Mouse (Mus musculus): ENCODE data around the gene Syp. TPM values are rescaled to one million over a fixed set of nuclear protein-coding genes. Genes with fewer than 3 reads are reported as not detected.

Gene Syp
- total RNA-seq (2014; rRNA removed) = 431 and 492 TPM in 2 replicates
- polyA plus RNA-seq (2015; fragmentation: Nextera tagmentation; extraction: Ambion mirVana) = 329 and 360 TPM in 2 replicates

- peak; percentile 85 for ATAC-seq (ENCODE audit: low FRiP score)
- 13% methylated on average over 24 of the region's 42 CpGs for WGBS
- peak; percentile 85 for DNase-seq (ENCODE audit: low spot score)
- no peaks in the 10 kb centered on the region for H3K9me3 ChIP-seq (ENCODE audit: low read length)
- H3K9ac ChIP-seq (replicated peaks; ENCODE audit: low read length, poor library complexity, severe bottlenecking) = peak within 1 kb of the TSS; percentile 80
- H3K4me2 ChIP-seq (ENCODE audit: low read depth, low read length, poor library complexity, severe bottlenecking) = peak within 1 kb of the TSS; percentile 57
- no peaks in the 10 kb centered on the region for H3K27me3 ChIP-seq (ENCODE audit: insufficient read depth, low read length)
- TF ChIP-seq CTCF (IDR thresholded peaks at IDR 0.05) = no peak
- no peaks in the 10 kb centered on the region for H3K4me1 ChIP-seq (ENCODE audit: insufficient read depth, low read length)
- peaks cover 4% of the 10 kb centered on the region; the same call in 1 of the 2 replicates for H3K36me3 ChIP-seq (ENCODE audit: insufficient read depth, low read length)
- peak within 1 kb of the TSS; percentile 49 for H3K4me3 ChIP-seq (ENCODE audit: low read depth, low read length)
- peak within 1 kb of the TSS; percentile 72 for H3K27ac ChIP-seq (ENCODE audit: low read depth, low read length)
Measured at GRCm38 (mm10) chrX:7638401-7639091, at the start of gene Syp. Gene Syp, plus strand, starts transcription at chrX:7638471.

- peaks cover 15% of the 10 kb centered on the region; the same call in 1 of the 2 replicates for H3K36me3 ChIP-seq (ENCODE audit: insufficient read depth, low read length)
- H3K9me3 ChIP-seq (ENCODE audit: low read length) = no peaks in the 10 kb centered on the region
- TF ChIP-seq CTCF (IDR thresholded peaks at IDR 0.05) = no peak
- ATAC-seq (ENCODE audit: low FRiP score) (no peak), DNase-seq (ENCODE audit: low spot score) (no peak)
- no peaks in the 10 kb centered on the region for H3K4me1 ChIP-seq (ENCODE audit: insufficient read depth, low read length)
- 94% methylated on average over 9 of the region's 9 CpGs for WGBS
- H3K4me2 ChIP-seq (ENCODE audit: low read depth, low read length, poor library complexity, severe bottlenecking) = no peak overlapping the region
- H3K4me3 ChIP-seq (ENCODE audit: low read depth, low read length) = no peak overlapping the region
- no peaks in the 10 kb centered on the region for H3K27me3 ChIP-seq (ENCODE audit: insufficient read depth, low read length)
- H3K9ac ChIP-seq (replicated peaks; ENCODE audit: low read length, poor library complexity, severe bottlenecking) = no peak overlapping the region
- no peak overlapping the region for H3K27ac ChIP-seq (ENCODE audit: low read depth, low read length)
Measured at GRCm38 (mm10) chrX:7595371-7595770, 42.9 kb upstream of the Syp start.

GRCm38 (mm10) chrX:7604004-7604403, 34.3 kb upstream of the Syp start:
- Histone ChIP-seq H3K27me3 (ENCODE audit: insufficient read depth, low read length) (no peaks in the 10 kb centered on the region), H3K27ac (ENCODE audit: low read depth, low read length) (no peak overlapping the region), H3K9me3 (ENCODE audit: low read length) (no peaks in the 10 kb centered on the region), H3K4me2 (ENCODE audit: low read depth, low read length, poor library complexity, severe bottlenecking) (no peak overlapping the region), H3K9ac (replicated peaks; ENCODE audit: low read length, poor library complexity, severe bottlenecking) (no peak overlapping the region), H3K4me3 (ENCODE audit: low read depth, low read length) (no peak overlapping the region), H3K4me1 (ENCODE audit: insufficient read depth, low read length) (no peaks in the 10 kb centered on the region), H3K36me3 (ENCODE audit: insufficient read depth, low read length) (peaks cover 2% of the 10 kb centered on the region; the same call in 1 of the 2 replicates)
- DNase-seq (ENCODE audit: low spot score) (no peak), ATAC-seq (ENCODE audit: low FRiP score) (no peak)
- WGBS = 92% methylated on average over 7 of the region's 7 CpGs
- TF ChIP-seq CTCF (IDR thresholded peaks at IDR 0.05) = no peak

- H3K27me3 ChIP-seq (ENCODE audit: insufficient read depth, low read length) = no peaks in the 10 kb centered on the region
- no peaks in the 10 kb centered on the region for H3K9me3 ChIP-seq (ENCODE audit: low read length)
- H3K36me3 ChIP-seq (ENCODE audit: insufficient read depth, low read length) = no peaks in the 10 kb centered on the region
- DNase-seq (ENCODE audit: low spot score) (peak; percentile 90), ATAC-seq (ENCODE audit: low FRiP score) (peak; percentile 90)
- H3K4me1 ChIP-seq (ENCODE audit: insufficient read depth, low read length) = no peaks in the 10 kb centered on the region
- H3K4me2 ChIP-seq (ENCODE audit: low read depth, low read length, poor library complexity, severe bottlenecking) = peak within 1 kb of the TSS; percentile 49
- WGBS = 22% methylated on average over 28 of the region's 28 CpGs
- peak within 1 kb of the TSS; percentile 67; the same call in 1 of the 2 replicates for H3K27ac ChIP-seq (ENCODE audit: low read depth, low read length)
- H3K9ac ChIP-seq (replicated peaks; ENCODE audit: low read length, poor library complexity, severe bottlenecking) = no peak within 1 kb of the TSS; the same call in 1 of the 2 replicates
- no peak for TF ChIP-seq CTCF (IDR thresholded peaks at IDR 0.05)
- peak within 1 kb of the TSS; percentile 42 for H3K4me3 ChIP-seq (ENCODE audit: low read depth, low read length)
Measured at GRCm38 (mm10) chrX:7604879-7605574, 33.2 kb upstream of the Syp start, which contains the start of gene Ccdc22. Gene Ccdc22, minus strand, starts transcription at chrX:7605517.

GRCm38 (mm10) chrX:7605575-7605941, 32.7 kb upstream of the Syp start:
- H3K4me1 ChIP-seq (ENCODE audit: insufficient read depth, low read length) = no peaks in the 10 kb centered on the region
- H3K9me3 ChIP-seq (ENCODE audit: low read length) = no peaks in the 10 kb centered on the region
- DNase-seq (ENCODE audit: low spot score) (no peak), ATAC-seq (ENCODE audit: low FRiP score) (no peak)
- TF ChIP-seq CTCF (IDR thresholded peaks at IDR 0.05) = no peak
- no peaks in the 10 kb centered on the region for H3K36me3 ChIP-seq (ENCODE audit: insufficient read depth, low read length)
- H3K27ac ChIP-seq (ENCODE audit: low read depth, low read length) = no peak overlapping the region
- peak overlapping the region; percentile 42; the same call in 1 of the 2 replicates for H3K4me3 ChIP-seq (ENCODE audit: low read depth, low read length)
- 48% methylated on average over 8 of the region's 8 CpGs for WGBS
- no peaks in the 10 kb centered on the region for H3K27me3 ChIP-seq (ENCODE audit: insufficient read depth, low read length)
- no peak overlapping the region for H3K4me2 ChIP-seq (ENCODE audit: low read depth, low read length, poor library complexity, severe bottlenecking)
- no peak overlapping the region for H3K9ac ChIP-seq (replicated peaks; ENCODE audit: low read length, poor library complexity, severe bottlenecking)

- DNase-seq (ENCODE audit: low spot score) (no peak), ATAC-seq (ENCODE audit: low FRiP score) (no peak)
- TF ChIP-seq CTCF (IDR thresholded peaks at IDR 0.05) = no peak
- no peaks in the 10 kb centered on the region for H3K27me3 ChIP-seq (ENCODE audit: insufficient read depth, low read length)
- no peak within 1 kb of the TSS for H3K27ac ChIP-seq (ENCODE audit: low read depth, low read length)
- no peak within 1 kb of the TSS for H3K4me3 ChIP-seq (ENCODE audit: low read depth, low read length)
- no peak within 1 kb of the TSS for H3K9ac ChIP-seq (replicated peaks; ENCODE audit: low read length, poor library complexity, severe bottlenecking)
- no peak within 1 kb of the TSS for H3K4me2 ChIP-seq (ENCODE audit: low read depth, low read length, poor library complexity, severe bottlenecking)
- H3K4me1 ChIP-seq (ENCODE audit: insufficient read depth, low read length) = no peaks in the 10 kb centered on the region
- WGBS = 67% methylated on average over 6 of the region's 6 CpGs
- H3K9me3 ChIP-seq (ENCODE audit: low read length) = no peaks in the 10 kb centered on the region
- no peaks in the 10 kb centered on the region for H3K36me3 ChIP-seq (ENCODE audit: insufficient read depth, low read length)
Measured at GRCm38 (mm10) chrX:7606783-7607182, 31.5 kb upstream of the Syp start, which contains the start of gene Cacna1f. Gene Cacna1f, plus strand, starts transcription at chrX:7607083.

Measured in midbrain, postnatal 0 days (tissue).